Mouse (Mus musculus) monocyte, adult 5-6 weeks (primary cell): ENCODE data around the gene Hebp2. TPM values are rescaled to one million over a fixed set of nuclear protein-coding genes. Genes with fewer than 3 reads are reported as not detected.

ENCODE experiments used
- ATAC-seq: fragments of 153-309, 156-312 bp; replicated peaks from 2 replicates; pipeline ENCODE4 v1.8.0; 2017; ENCODE audit warnings: mild to moderate bottlenecking; ENCODE audit not compliant: low TSS enrichment, insufficient number of reproducible peaks, severe bottlenecking, poor library complexity, low FRiP score
- total RNA-seq: library from RNA; stranded (forward); fragments of 200-1000, 200-491, 200-594 nt; gene quantifications from 3 replicates; pipeline ENCODE4 v1.2.3, GENCODE M21; 2017

Hebp2 gene
- total RNA-seq, 1 experiment from 2014 or later, result 0.29 TPM

DNA sequence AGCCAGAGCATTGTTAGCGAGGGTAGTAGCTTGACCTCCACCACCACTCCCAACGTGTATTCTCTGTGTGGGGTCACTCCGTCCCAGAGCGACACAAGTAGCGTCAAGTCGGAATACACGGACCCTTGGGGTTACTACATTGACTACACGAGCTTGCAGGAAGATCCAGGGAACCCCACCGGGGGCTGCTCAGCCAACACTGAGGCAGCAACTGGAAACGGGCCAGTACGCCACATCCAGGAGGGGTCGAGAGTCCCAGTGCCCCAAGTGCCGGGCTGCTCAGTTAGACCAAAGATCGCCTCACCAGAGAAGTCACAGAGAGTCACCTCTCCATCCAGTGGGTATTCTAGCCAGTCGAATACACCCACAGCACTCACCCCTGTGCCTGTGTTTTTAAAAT lies 20.6 kb downstream of the Hebp2 start:
- ATAC-seq, result no peak

DNA sequence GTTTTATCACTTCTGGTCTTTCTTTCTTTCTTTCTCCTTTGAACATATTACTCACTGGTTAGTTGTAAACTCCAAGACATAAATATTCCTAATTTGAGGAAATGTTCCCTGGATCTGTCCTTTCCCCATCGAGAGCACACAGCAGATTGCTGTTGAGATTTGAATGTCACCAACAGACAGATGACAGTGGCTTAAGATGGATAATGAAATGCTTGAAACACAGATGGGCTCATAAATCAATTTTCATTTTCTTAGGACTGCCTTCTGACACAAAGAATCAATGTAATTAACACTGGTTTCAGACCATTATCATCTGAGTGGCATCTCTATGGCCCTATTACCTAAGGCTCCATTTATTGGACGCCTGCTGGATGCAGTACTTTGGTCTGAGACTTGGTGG lies 23.3 kb downstream of the Hebp2 start:
- ATAC-seq, result no peak

DNA sequence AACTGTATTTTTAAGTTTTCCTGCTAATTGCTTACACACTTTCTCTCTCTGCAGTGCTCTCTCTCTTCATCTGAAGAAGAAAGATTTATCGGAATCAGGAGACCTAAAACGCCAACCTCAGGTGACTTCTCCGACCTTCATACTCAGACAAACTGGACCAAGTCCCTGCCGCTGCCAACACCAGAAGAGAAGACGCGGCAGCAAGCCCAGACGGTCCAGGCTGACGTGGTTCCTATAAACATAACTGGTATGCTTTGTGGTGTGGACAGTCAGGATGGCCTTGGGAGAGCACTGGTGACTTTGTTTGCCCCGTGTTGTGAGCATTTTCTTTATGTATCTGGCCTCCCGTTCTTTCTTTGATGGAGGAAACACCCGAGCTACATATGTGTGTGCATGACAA lies 34.4 kb downstream of the Hebp2 start:
- ATAC-seq, result no peak

DNA sequence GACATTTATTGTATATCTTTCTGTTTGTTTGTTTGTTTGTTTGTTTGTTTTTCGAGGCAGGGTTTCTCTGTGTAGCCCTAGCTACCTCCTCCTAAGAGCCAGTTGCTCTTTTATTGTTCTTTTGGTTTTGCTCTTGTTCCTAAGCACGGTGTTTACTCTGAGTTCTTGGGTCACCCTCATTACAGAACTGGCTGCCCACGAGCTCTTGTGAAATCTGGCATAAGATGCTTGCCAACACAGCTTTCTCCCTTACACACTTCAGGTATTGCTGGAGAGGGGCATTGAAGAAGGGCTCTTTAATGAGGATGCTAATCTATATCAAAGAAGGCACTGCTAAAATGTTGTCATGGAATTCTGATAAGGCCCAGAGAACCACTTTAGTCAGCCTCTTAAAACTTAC lies 35.2 kb downstream of the Hebp2 start:
- no peak for ATAC-seq

DNA sequence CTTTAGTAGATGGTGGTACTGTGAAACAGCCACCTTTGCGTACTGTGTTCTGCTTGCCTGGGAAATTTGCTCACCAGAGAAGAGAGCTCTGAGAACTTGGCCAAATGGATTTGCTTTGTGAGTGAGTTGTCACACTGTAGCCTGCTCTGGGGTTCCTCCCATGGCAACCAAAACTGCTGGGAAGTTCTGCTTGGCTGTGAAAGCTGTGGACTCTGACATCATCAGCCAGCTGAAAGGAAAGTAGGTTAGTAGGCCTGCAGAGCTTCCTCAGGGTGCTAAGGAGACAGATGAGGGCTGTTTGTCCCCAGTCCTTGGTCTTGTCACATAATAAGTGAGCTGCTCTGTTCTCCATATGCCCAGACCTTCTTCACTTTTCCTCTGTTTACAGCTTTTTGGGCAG lies 37.3 kb downstream of the Hebp2 start:
- no peak for ATAC-seq

DNA sequence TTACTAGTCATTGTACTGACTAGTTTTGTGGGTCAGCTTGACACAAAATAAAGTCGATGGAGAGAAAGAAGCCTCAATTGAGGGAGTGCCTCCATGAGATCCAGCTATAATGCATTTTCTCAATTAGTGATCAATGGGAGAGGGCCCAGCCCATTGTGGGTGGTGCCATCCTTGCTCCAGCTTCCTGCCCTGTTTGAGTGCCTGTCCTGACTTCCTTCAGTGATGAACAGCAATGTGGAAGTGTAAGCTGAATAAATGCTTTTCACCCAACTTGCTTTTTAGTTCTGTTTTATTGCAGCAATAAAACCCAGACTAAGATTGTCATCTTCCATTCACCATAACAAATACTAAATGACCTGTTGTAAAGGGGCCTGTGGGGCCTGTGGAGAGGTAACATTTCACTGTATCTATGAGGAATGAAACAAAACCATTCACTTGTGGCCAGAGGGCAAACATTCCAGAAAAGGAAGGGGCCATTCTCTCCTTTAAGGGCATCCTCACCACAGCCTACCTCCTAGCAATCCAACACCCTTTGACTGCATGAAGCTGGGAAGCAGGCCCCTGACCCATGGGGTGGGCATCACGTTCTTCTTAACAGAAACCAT lies 37.9 kb downstream of the Hebp2 start:
- ATAC-seq, result no peak

DNA sequence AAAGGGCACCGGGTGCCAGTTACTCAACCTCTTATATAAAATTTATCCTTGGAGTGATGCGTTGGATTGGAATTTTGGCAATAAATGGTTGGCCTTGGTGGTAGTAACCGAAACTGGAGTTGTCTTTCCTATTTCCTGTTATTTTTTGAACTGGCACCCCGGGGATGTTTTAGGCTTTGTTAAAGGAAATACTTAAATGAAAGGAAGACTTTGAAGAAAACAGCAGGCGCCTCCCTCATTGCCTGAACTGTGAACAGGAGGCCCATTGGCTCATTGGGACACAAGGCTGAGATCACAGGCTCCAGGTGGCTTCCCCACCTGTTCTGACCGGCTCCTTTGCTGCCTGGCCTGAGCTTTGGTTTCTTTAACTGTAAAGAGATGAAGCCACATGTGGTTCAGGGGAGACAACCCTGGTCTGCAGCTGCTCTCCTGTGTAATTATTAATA lies 39.4 kb downstream of the Hebp2 start:
- ATAC-seq, result no peak

DNA sequence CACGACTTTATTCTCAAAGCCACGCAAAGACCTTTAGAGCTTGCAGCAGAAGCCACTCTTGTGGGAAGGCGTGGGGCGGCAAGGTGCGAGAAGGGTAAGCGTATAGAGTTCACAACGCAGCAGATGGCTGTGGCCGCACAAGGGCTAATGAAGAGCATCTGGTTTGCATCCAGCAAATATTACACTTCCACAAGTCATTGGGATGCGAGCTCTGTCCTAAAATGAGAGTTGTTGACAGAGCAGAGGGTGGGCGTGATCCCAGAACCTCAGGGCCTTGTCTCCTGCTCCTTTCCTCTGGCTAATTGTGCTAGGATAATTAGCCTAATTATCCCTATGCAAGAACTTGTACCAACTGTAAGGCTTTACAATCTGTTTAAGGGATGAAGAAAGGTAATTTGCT lies 40.2 kb downstream of the Hebp2 start:
- no peak for ATAC-seq

DNA sequence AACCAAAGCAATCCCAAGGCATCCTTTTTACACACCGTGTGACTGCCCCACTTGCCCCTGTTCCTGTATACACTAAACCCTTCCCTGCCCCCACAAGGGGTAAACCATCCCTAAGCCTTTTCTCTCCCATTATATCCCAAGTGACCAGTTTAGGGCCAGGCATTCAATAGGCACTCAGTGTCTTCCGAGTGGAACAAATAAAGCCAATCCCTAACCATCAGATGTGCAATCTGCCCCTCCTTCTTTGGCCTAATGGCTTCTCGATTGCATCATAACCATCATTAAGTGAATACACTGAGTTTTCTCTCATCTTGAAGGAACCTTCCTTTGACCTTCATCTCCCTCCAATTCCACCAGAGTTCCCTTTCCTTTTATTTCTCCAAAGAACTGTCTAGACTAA lies 43.9 kb downstream of the Hebp2 start:
- ATAC-seq, result no peak

DNA sequence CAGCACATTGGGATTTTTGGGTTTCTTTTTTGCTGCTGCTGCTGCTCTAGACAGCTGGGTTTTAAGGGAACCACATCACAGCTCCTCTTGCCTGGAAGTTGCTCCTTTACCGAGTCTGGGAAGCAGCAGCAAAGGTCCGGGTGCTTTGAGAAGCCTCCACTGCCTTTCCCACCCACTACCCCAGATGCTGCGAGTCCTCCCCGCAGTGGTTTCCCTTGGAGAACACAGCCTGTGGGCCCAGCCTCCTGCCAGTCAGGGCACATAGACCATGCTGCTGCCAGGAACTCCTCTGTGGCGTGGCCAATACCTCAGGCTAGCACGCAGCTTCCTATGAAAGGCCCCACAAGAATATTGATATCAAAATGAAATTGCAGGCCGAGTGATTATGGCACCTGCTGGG lies 48.8 kb downstream of the Hebp2 start:
- ATAC-seq, result no peak

DNA sequence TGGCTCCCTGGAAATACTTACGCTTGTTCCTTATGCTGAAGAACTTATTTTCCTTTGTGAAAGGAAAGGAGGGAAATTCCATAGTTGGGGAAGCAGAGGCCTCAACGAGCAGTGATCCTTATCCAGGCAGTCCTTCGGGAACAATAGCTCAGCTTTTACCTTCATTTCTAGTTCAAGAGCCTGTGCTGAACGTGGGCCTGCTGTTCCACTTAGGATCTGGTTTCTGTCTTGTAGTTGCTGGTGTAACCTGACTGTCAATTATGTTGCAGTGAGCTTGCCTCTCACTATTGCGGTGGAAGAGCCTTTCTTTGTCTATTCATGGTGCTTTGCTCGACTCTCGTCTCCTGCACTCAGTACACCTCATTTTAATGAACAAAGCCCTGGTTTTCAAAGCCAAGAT lies 51.6 kb downstream of the Hebp2 start:
- ATAC-seq, result no peak

DNA sequence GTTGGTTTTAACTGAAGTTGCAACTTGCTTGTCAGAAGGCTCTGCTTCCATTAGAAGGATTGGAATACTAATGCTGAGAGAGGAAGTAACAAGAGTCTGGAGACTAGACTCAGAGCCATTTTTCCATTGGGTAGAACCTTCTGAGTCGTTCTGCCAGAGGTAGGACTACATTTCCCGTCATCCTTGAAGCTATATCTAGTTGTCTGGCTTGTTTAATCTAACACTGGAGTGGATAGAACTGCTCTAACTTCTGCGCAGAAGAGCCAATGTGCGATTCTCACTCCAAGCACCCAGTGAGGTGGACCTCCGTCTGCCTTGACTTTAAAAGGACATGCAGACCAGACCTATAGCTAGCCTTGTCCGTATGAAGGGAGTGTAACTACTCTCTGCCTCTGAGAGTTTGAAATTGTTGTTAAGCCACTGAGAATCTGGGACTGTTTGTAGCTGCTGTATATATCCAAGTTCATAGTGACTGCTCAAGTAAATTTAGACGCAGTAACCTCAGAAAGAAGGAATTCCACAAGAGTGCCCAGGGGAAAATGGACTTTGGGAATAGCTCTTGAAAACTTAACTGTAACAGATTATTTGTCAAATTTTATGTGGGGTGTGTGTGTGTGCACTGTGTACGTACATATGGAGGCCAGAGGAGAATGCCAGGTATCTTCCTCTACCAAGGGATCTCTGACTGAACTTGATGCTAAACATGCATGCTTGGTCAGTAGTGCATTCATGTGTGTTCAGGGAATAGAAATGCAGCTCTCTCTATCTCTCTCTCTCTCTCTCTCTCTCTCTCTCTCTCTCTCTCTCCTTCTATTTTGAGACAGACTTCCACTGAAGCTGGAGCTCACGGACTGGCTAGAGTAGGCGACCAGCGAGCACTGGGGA lies 52.6 kb downstream of the Hebp2 start:
- no peak for ATAC-seq

DNA sequence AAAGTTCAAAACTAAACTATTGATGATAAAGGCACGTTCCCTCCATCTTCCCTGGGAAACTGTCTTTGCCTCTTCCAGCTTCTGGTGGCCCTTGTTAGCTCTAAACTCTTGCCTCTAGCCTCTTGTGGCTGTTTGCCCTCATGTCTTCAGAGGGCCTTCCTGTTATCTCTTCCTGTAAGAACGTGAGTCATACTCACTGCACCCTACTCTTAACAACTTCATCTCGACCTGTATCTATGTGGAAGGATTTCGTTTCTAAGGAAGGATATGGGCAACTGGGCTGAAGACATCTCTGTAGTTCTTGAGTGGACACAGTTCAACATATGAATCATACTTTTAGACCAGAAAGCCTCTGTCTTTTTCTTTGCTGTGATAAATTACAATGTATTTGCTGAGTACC lies 53.9 kb downstream of the Hebp2 start:
- no peak for ATAC-seq

DNA sequence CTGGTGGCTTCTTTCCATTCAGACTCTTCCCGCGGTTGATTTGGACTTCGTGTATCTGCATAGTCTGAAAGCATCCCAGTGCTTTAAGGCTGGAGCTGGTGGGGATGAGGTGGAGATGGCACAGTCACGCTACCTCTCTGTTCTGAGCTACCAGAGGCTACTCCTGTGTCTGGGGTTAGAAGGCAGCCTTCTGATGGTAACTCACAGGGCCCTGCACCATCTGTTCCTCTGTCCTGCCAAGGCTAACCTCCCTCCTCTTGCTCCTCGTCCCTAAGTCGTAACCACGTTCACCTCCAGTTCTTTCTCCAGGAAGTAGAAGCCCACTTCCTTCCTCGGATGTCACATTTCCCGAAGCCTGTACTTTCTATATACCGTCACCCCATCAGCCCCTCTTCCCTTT lies 55.9 kb downstream of the Hebp2 start:
- ATAC-seq, result no peak

Other genes starting within 250 kb of the Hebp2 start
- gene Nhsl1, start 227.1 kb downstream of the Hebp2 start, total RNA-seq, result 0.29 to 0.85 TPM (median 0.68 TPM) in 3 replicates
- gene Arfgef3, start 197.9 kb upstream of the Hebp2 start, total RNA-seq, result 0.10 to 0.11 TPM in 2 of 3 replicates, not detected in the other
- gene Gm4922, start 240.7 kb upstream of the Hebp2 start, total RNA-seq, result not detected in 3 replicates